Mouse (Mus musculus) mesoderm, embryonic 11.5 days (tissue): ENCODE results near the gene Fancc.
"Not testable (repeated sequence)": the region's sequence is repeated elsewhere in the genome, so short reads cannot be mapped to it uniquely, and the experiment has no call there.

Experiments
- DNase-seq: peaks from one replicate; pipeline ENCODE4 v3.0.0-alpha.2; 2012; ENCODE audit warnings: low read depth, low spot score

The Fancc gene

GRCm38 (mm10) chr13:63317681-63318104, 179.4 kb downstream of the Fancc start:
- no peak for DNase-seq

- no peak for DNase-seq
These were observed 180.7 kb downstream of the Fancc start for GRCm38 (mm10) chr13:63316407-63316806.

DNA sequence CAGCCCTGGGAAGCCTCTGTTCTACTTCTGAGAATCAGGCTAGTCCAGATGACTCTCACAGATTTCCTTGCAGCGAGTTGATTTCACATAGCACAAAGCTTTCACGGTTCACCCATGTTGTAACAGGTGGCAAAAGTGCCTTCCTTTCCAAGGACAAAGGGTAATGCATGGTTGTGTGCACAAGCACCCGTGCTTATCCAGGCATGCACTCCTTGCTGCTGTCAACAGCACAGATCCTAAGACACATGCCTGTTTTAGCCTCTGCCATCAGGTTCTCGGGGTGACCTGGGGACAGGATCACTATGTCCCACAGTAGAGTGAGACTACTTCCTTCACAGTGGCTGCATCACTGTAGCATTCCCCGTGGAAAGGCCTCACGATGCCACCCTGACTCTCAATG, 181.3 kb downstream of the Fancc start:
- DNase-seq, result no peak

GRCm38 (mm10) chr13:63315111-63315510, 182.0 kb downstream of the Fancc start:
- DNase-seq, result not testable (repeated sequence)

- no peak for DNase-seq
These were observed 182.5 kb downstream of the Fancc start for GRCm38 (mm10) chr13:63314608-63314920.

GRCm38 (mm10) chr13:63313748-63314607, 183.1 kb downstream of the Fancc start:
- no peak for DNase-seq

DNA sequence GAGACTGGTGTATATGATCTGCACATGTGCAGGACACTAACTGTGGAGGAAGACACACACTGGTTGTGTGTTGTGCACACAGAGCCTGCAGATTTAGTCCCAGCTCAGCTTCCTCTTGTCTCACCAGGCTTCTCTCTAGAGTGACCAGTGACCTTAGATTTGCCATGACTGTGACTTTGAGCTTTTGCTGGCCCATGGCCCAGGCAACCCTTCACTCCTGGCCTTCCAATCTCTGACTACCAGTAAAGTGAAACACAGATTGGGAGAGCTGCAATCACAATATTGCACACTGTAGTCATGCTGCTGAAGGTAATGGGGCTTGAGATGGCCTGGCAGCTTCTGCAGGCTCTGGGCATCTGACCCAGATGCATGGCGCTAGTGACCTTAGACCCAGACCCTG, 183.8 kb downstream of the Fancc start:
- DNase-seq, result no peak

GRCm38 (mm10) chr13:63311156-63311555, 185.9 kb downstream of the Fancc start:
- no peak for DNase-seq

GRCm38 (mm10) chr13:63309563-63309962, 187.5 kb downstream of the Fancc start:
- no peak for DNase-seq

GRCm38 (mm10) chr13:63306768-63307167, 190.3 kb downstream of the Fancc start:
- DNase-seq, result no peak

DNA sequence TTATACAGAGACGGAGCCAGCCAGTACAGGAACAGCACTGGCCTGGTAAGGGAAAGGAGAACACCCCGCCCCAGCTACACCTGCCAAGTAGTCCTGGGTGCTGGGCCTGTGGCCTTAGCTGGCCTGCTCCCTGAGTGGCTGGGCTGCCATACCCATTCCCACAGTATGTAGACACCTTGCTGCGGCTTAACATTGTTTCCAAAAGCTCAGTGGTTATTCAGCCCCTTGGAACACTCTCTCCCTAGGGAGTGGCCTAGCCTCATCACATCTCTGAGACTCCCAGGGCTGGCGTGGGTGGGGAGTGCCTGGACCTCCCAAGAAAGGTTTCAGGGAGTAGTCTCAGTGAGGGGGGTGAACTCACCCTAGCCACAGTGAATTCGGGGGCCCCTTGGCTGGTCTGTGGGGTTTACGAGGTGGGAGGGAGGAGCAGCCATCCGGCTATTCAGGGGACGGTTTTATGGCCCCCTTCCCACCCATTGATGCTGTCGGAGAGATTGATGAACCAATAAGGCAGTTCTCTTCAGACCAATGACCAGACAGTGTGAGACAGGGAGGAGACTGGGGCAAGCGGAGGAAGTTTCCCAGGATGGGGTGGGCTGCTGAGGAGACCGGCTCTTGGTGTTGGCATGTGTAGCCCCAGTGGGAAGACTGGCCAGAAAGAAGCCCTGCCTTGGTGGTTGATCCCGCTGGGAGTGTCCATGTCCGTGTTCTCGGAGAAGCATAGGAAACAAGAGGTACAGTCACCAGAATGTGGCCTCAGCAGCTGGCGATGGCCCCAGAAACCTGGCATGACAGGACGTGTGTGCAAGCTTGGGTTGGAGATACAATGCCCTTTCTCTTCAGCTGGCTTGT, 191.7 kb downstream of the Fancc start:
- DNase-seq, result peak; percentile 68

DNA sequence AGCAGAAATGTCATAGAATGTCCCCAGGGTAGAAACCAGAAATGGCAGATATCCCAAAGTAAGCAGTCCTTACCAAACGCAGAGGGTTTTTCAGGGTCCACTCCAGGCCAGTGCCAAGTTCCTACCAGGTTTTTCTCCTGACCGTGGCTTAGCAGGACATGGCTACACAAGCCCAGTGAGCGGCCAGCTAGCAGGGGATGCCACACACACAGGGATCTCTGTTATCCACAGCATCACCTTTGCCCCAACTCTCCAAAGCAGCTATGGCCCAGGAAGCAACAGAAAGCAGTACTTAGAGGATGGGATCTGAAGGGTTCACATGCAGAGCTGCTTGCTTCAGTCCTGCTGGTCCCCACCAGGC, 192.3 kb downstream of the Fancc start:
- DNase-seq, result no peak

DNA sequence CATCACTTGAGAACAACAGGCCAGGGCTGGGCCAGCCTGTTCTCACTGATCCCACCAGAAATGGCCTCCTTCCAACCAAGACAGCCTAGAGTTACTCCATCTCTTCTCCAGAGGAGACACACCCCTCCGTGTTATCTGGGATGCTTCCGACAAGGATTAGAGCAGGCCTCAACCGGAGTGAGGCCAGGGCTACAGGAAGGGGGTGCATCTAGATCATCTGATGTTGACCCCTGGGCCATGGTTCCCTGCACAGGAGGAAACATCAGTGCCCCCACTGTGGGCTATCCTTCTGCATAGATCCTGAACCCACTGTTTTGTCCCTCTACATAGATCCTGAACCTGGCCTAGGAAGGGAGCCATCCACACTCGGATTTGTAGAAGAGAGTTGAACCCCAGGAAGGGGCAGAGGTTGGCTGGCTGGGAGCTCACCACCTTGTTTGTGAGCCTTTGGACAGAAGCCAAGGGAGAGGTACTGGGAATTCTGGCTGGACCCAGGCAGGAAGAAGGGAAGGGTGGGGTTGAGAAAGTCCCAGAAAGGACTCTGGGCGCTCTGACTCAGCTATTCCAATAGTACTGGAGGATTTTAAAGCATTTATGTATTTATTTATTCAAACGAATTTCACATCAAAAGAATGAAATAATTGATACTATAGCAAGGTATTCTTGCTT, 192.8 kb downstream of the Fancc start:
- DNase-seq, result no peak

- no peak for DNase-seq
These were observed 194.7 kb downstream of the Fancc start for GRCm38 (mm10) chr13:63302381-63302780.

DNA sequence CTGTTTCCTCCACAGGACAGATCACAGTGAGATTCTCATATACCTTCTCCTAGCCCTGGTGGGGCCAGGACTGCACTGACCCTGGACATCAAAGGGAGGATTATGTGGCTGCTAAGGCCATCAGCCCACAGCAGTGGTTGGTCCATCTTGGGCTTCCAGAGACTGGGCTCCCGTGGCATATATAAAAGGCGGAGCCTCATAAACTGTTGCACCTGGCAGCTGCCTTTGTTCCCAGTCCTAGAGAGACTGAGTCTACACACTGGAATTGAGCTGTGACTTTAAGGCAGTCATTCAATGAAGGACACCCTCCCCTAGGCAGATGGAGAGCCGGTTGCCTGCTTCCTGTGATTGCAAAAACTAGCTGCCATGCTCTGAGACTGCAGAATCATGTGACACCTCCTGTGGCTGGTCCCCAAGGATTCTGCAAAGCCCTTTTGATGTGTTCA, 195.3 kb downstream of the Fancc start:
- DNase-seq, result peak; percentile 56

GRCm38 (mm10) chr13:63300929-63301328, 196.1 kb downstream of the Fancc start:
- no peak for DNase-seq

DNA sequence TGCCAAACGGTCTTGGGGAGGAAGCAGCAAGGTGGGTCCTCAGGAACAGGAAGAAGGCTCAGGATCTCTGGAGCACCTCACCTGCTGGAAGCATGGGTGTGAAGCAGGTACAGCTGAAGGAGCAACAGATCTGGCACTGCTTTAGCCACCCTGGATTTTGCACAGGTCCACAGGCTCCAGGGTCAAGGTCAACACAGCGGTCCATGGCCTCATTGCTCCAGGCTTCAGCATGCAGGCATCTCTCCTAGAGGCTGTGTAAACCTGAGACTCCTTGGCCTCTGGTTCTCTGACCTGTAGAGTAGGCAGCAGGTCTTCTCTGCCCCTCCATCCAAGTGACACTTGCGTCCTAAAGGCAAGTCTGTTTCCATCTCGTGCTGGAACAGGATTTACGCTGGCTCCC, 198.1 kb downstream of the Fancc start:
- DNase-seq, result no peak

DNA sequence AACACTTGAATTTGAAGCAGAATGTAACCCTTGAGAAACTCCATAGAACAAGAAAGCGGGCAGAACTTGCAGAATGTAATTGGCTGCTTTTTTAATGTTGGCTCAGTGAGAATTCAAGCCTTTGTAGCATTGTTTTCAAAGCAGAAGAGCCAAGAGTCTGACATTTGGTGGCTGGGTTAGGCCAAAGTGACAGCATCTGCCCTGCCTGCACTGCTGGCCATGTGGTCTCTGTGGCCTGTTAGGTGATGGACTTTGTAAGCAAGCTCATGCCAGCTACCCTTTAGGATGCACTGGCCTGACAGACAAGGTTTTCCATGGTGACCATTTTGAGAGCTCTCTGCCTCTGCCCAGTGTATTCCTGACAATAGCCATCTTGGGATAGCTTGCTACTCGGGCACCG, 199.1 kb downstream of the Fancc start:
- DNase-seq, result no peak

- no peak for DNase-seq
These were observed 200.1 kb downstream of the Fancc start for GRCm38 (mm10) chr13:63297003-63297402.

DNA sequence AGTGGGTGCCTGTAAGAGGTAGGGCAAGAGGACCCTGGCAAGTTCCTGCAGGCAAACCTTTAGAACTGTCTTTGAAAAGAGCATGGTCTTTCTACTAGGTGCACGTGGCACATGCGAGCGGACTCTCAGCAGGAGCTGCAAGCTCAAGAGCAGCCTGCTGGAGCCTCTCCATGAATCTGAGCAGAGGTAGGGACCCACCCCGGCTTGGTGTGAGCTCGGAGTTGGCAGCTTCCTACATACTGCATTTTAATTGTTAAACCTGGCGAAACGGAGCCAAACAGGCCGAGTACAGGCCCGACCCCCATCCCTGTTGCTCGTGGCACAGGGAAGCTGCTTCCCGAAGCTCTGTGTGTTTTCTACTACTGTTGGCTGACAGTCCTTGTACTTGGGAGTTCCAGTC, 200.8 kb downstream of the Fancc start:
- DNase-seq, result no peak

DNA sequence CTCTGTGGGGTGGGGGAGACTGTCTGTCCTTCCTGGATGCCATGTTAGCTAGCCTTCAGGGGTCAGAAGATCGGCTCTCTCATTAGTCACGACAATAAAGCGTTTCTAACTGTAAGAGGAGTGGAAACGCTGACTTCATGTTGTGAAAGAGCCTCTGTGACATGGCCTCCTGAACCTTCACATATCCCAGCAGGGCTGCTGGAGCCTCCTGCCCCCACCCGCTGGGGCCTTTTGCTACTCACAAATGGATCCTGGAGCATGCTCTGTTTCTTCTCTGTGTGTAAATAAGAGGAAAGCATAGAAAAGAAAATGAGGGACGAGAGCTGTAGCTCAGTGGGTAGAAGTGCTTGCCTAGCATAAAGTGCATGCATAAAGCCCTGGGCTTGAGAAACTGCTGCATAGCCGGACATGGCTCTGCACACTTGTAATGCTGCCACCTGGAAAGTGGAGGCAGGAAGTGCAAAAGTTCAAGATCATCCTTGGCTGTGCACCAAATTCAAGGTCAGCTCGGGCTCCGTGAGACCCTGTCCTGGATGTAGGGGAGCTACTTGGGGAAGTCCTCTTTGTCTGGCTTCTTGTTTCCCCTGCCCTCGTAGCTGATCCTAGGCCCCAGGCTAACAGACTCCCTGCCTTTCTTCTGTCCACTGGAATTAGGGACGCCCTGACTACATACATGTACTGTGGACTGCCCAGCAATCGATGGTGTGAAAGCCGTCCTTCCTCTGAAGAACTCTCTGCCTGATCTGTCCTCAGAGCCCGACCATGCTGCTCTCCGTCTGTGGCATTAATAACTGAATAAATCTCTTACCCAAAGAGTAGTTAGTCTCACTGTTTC, 202.5 kb downstream of the Fancc start:
- DNase-seq, result peak; percentile 67
